Mouse (Mus musculus) frontal cortex, postnatal 14 days (tissue): Measurements from ENCODE around the gene Pdlim5.

Experiments
- DNase-seq, 2 experiments: peaks; one replicate each; pipeline ENCODE4 v3.0.0; 2022; ENCODE audit warnings: low spot score in 2 of 2

Pdlim5 gene

DNA sequence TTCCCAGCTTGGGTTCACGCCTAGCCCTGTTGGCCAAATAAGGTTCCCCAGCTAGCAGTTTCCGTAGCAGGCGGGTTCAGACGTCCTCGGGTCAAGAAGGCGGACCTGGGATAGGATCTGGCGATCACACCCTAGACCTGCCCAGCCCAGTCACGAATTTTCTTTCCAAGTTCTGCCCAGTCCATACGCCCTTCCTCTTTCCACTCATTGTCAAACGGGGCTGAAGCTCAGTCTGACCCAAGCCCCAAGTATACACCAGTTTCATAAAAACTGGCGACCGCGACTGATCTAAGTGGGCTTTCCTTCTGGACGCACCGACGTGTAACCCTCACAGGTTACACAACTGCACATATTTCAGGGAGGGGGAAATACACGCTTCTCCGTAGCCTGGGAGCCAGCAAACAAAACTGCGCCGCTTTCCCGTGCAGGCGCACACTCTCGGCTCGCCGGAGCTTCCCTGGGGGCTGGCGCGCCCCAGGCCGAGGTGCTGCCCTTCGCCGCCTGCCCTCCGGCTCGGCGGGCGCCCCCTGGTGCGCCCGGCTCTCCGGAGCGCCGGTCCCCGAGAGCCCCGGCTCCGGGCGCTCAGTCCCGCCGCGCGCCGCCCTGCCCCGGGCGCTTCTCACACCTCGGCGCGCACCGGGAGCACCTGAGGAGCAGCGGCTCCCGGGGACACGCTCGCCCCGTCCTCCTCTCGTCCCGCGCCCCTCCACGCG is 544 bp downstream of the Pdlim5 start:
- DNase-seq: peak; percentile 13 to 24

DNA sequence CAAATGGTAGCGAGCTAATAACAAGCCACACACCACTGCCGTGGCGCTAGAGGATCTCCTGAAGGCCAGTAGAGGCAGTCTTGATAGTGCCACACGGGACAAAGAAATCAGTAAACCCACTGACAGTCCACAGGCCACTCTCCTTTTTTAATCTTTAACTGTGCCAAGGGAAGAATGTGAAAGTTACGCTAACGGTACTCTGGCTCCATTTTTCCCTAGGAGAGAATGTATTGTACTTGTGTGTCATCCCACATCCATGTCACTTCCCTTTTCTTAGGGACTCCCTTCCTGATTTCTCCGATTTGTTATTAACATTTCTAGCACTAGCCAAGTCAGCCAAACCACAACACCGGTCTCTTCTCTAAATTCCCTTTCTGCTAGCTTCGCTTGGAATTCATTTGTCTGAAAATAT is 1.5 kb downstream of the Pdlim5 start:
- DNase-seq: no peak

DNA sequence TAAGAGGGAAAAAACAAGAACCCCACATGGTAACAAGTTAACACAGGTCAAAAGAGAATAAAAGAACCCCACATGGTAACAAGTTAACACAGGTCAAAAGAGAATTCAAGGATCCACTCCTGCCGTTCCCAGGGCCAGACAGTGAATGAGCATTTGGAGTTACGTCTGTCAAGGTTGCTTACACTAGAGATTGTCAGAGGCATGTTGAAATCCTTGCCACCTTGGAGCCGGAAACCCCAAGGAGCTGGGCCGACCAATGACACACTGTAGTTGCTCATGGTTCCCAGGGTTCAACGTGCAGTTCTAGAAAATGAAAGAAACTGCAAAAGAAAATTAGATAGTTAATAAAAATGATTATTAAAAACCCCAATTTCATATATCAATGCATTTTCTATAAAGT is 4.0 kb downstream of the Pdlim5 start:
- DNase-seq: no peak

DNA sequence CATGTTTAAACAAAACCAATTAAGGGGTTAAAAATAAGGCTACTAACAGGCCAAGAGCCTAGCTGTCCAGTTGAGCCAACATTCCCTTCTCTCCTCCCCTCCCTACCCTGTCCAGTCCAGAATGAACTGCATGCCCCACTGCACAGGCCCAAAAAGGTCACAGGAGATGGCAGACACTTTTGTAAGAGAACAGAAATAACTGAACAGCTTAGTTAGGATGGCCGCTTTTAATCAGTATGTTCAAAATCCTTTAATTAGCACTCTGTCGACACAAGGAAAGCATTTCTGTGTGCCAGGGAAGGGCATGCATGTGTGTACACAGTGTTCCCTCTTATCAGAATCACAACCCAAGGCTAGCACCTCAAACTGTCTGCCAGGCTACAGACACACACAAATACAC is 5.2 kb downstream of the Pdlim5 start:
- no peak for DNase-seq

DNA sequence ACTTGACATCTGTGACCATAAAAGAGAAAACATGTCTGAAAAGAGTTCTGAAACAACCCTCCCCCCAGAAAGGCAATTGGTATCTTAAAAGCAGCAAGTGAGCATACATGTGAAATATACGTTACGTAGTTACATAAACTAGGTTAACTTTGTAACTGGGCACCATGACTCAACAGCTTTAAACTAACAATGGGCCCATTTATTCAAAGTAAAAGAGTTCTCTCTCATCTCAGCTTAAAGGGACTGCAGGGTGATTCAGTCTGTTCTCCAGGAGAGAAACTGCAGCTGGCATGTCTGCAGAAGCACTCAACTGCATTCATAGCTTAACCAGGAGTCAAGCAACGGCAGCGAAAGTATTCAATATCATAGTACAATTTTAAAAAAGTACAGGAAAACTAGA is 7.3 kb downstream of the Pdlim5 start:
- no peak for DNase-seq

DNA sequence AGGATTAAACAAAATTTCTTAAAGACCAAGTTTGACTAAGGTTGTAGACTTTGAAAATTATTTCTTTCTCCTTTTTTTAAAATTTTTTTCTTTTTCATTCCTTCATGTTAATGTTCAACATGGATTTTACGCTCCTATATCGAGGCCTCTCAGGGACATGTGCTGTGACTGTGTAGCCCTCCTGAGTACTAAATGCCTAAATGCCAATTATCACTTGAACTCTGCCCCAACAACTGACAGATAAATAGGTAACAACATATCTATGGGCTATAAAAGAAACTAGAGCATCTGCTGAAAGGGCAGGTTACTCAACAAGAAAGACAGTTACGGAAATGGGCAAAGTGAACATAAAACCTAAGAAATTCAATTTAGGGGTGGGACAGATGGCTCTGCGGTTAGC is 9.0 kb downstream of the Pdlim5 start:
- no peak for DNase-seq

DNA sequence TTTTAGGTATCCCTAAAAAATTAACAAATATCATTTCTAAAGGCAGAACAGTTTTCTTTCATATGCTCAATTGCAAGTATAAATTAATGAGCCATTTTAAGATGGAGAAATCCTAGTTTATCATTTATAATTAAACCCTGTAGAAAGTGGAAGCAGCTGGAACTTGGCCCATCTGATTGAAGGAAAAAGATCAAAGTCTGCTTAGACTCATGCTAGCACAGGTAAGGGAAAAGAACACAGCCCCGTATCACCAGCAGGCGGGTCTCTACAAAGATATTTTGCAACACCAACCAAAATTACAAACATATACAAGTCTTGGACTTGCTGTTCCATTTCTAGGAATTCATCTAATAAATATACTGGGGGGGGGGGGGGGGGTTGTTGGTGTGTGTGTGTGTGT is 9.8 kb downstream of the Pdlim5 start:
- no peak for DNase-seq

DNA sequence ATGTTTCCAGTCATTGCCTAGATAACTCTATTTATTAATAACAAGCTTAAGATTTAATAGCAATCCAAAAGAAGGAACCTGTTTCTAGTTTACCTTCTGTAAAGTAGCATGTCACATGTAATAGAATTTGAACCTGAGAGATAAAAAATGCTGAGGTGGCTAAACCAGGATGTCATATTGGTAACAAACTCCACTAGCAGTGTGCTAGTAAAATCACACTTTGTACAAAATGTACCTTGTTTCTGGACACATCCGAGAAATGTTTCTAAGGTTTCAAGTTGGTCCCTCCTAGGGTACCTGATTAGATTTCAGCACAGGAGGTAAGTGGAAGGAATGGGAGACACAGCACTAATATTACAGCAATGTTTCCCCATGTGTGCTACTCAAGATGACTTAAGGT is 18.9 kb downstream of the Pdlim5 start:
- DNase-seq: no peak

DNA sequence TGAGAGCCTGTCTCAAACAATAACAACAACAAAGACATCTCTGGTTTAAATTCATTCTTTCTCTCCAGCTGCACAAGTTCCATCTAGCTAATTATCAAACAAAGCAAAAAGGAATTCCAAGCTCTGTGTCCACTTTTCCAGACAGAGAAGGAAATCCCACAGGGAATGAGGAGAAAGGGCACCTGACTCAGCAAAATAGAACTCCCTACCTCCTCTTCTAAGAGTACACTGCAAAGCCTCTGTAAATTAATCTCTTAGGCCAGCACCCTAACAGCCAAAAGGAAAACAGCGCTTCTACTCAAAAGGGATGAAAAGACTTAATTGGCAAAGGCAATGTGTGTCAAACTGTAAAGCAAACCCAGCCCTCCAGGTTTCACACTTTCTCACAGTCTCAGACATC is 20.4 kb downstream of the Pdlim5 start:
- DNase-seq: no peak

DNA sequence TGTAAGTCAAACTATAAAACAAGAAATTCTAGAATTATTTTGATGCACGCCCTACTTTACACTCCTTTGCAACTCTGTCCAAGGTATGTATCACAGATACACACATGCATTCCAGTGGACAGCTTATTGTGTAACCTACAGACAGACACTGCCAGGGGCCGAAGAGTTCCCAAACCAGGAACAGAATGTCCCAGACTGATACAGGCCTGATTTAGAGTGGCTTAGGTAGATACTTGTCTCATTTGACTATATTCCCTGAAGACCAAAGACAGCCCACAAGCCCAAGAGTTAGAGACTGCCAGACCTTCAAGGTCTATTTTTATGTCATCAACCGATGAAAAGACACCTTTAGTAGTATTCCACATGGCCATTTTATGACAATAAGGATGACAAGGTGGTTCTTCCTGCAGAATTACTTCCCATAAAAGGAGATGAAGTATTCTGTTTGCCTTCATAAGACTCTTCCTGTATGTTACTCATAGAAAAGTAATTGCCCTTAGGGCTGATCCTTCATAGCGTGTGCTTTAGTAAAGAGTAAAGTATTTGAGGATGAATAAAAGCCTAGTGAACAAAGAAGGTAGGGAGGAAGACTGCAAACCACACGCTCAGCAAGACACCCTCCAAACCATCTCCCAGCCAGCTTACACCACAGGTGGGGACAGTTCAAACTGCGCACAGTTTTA is 22.9 kb downstream of the Pdlim5 start:
- DNase-seq: no peak

DNA sequence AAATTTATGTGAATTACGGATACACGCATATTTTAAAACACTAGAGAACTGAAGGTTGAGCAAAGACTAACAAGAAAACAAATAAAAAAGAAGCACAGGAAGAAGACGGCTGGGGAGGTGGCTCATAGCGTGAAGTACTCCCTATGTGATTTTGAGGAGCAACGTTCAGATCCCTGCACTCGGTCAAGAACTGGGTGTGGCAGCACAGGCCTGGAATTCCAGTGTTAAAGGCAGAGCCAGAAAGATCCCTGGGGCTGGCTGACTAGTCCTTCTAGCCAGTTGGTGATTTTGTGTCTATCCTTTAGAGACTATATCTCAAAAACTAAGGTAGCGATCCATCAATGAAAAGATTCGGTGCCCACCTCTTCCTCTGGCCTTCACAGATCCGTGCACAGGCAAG is 27.1 kb downstream of the Pdlim5 start:
- no peak for DNase-seq

DNA sequence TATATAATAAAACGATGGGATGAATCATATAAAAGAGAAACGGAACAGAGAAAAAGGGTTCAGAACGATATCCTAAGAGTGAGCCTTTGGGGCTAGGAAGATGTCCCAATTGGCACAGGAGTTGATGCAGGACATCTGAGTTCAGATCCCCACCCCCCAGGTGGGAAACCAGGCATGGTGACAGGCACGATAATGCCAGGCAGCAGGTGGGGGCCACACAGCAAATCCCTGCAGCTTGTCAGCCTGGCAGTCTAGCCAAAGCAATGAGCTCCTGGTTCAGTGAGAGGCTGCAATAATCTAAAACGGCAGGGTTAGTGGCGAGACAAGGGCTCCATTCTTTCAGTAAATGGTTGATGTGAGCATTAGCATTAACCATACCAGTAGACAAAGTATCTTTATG is 33.4 kb downstream of the Pdlim5 start:
- no peak for DNase-seq

DNA sequence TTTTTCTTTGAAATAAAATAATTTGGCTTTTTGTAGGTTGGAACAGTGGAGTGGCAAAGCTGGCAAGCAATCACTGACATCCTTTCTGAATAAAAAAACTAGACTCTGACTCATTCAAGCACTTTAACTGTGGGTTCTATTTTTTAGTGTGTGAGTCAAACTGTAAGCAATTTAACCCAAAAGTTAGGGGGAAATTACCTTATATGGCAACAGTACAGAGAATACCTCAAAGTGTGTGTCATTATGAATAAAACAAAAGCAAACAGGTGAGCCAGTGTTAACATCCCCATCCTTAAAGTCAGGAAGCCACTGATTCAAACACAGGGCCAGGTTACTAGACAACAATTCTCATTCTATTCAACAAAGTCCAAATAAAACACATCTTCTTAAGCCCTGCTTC is 36.5 kb downstream of the Pdlim5 start:
- no peak for DNase-seq

DNA sequence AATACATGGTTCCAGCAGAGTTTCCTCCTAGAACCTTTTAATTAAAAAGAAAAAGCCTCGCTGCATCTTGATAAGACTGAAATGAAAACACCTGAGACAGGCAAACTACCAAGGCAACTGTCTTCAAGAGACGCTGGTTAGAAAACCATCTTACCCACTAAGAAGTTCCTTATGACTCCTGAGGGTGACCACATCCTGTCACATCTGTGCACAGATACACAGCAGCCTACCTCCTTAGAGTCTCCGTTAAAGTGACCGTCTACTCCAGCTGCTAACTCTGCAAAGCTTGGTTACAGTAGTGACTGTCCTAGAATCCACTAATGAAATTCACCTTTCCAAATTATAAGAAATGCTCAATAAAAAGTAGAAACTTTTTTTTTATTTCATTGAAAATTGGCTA is 38.8 kb downstream of the Pdlim5 start:
- DNase-seq: no peak

DNA sequence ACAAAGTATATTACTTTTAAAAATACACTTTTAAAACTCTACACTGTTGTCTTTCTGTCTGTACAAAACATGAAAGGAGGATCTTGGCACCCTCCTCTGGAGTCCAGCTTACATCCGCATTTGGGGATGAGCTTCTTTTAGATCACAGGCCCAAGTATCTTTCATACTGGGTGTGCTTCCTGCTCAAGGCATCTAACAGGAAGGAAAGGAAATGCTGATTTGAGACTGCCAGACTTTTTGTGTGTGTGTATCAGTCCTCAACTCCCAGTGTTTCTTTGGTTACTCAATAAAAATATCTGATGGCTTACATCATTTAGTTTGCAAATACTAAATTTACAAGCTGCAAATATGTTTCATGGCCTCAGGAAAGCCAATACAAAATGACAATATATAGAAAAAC is 42.3 kb downstream of the Pdlim5 start:
- no peak for DNase-seq

DNA sequence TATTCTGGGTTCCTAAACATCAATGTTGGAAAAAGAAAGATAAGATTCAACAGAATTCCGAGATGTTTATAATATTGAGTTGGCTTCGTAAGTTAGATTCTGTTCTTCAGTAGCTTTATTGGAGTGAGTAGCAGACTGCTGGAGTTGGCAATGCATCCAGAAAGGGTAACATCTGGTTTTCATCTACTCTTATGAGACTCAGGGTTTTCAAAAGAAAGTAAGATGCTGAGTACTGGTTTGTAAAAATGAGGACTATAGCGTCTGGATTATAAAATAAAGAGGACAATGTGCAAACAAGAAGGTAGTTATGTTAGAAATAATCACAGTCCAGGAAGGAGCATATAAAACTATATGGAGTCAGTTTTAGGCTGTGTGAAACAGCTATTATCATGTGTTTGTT is 45.0 kb downstream of the Pdlim5 start:
- DNase-seq: no peak

DNA sequence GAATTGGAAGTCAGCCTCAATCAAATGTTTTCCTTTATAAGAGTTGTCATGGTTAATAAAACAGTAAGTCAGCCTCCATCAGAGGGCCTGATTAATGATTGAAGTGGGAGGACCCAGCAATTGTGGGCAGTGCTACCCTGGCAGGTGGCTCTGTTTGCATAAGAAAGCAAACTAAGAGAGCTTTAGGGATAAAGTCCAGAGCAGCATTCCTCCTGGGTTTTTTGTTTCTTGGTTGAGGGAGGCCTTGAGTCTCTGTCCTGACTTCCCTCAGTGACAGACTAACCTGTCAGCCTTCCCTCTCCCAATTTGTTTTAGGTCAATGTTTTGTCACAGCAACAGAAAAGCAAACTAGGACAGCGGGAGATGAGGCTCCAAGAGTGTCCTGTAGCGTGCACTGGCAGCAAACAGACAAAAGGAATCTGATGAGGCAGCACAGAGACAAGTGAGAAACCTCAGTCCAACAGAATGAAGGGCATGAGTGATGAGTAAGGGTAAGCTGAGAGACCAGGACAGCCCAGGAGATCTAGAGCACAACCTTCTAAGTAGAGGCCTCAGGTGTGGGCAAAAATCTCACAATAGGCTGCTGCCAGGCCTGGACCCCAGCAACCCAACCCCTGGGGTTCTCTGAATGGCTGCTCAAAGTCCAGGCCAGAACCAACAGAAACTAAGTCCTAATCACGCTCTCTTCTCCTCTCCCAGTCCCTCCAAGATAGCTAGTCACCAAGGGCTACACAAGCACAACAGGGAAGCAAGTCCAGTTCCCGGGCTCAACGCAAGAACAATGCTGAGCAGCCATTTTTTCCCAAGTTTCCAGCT is 46.5 kb downstream of the Pdlim5 start:
- no peak for DNase-seq

DNA sequence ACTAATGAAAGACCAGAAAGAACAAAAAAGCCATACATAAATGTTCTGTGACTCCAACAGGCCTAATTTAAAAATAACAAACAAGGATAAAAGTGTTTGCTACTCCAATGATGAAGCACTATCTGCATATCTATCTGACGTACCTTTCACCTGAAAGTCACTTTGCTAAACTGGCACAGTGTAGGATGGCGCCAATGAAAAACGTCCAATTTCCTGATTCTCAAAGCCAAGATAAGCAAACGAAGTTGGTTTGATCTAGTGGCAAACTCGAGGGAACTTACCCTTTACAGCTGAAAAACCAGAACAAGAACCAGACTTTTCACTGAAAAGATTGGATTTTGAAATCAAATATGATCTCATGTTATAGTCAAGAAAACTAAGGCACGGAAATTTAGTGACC is 49.2 kb downstream of the Pdlim5 start:
- no peak for DNase-seq

DNA sequence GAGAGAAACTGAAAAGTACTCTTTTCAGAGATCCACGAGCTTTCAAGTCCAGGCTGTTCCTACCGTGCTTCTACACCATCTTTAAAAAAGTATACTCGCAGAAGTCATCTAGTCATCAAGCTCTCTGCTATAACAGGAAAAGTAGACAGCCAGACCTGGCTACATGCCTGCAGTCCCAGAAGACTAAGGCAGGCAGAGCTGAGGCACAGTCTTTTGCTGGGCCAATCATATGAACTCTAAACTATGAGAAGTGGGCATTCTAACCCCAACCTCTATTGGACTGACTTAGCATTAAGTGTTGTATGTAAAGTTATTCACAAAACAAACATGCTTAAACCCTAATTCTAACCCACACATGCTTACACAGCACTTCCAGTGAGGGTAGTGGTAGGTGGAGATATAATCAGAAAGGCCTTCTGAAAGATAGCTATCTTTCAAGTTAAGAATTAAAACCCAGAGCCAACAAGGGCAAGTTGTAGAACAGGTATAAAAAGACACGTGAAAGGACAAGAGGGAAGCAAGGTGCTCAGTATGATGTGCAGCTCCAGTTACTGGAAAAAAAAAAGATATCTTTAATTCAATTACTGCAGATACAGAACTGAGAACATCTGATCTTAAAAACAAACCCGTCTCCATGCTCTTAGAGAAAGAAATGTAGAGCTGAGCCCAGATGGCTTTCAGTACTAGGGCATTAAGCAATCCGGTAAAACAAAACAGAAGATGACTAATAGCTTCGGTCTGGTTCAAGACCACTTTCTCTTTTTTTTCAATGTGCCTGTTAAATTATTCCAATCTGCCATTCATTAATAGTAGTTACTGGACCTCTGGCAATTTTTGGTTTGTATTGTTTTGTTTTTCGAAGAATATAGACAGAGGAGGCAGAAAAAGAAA is 50.0 kb downstream of the Pdlim5 start:
- DNase-seq: no peak

DNA sequence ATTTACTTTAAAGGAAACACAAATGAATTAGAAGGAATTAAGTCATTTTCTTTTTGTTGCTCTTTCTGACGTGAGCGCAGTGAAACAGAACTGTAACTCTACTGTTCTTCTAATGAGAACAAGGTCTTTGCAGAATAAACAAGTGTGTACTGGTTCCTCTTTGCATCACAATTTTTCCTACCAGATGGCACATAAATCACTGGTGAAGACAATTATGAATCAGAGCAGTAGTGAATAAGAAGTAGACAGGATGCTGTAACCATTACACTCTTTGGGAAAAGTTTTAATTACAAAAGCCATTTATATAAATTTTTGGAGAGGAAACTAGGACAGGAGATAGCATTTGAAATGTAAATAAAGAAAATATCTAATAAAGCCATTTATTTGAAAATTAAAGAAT is 51.7 kb downstream of the Pdlim5 start:
- no peak for DNase-seq

DNA sequence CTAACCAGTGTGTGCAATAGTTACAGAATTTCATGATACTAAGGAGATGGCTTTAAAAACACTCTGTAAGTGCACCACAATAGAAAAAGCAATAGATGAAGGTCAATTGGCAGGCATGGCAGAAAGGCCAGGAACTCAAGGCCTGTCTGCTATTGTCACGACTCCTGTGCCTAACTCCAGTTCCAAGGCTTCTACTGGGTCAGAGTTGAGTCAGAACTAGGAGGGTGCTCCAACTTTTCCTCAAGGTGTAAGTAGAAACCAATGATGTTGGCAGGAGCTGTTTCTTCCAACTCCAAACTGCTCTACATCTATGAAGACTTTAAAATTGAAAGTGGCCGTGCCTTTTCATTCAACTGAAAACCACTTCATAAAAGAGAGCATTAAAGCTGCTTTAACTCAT is 54.8 kb downstream of the Pdlim5 start:
- no peak for DNase-seq
